7 mouse cellular contexts compared by ENCODE assay signal in genomic region chr13:51314541-51314977, GRCm38 (mm10).
DNase-seq lines count a peak whose midpoint lies in the region; ATAC-seq and TF ChIP-seq lines count a peak whose summit lies in the region.

No protein-coding gene starts in this region.

- peak; percentile 95 for DNase-seq in NIH3T3 (ENCODE audit: low read depth)
- DNase-seq in gastrocnemius, postnatal 14 days: peak; percentile 70
- DNase-seq in lung, postnatal 0 days (ENCODE audit: low spot score): peak; percentile 79

- H3K27me3 ChIP-seq in hindbrain, embryonic 15.5 days: no peaks in the 10 kb centered on the region
- H3K27me3 ChIP-seq in lung, postnatal 0 days (replicated peaks; ENCODE audit: insufficient read depth, low read length): no peaks in the 10 kb centered on the region
- H3K27me3 ChIP-seq in stomach, embryonic 14.5 days (ENCODE audit: control insufficient read depth, insufficient read depth, low read length): no peaks in the 10 kb centered on the region

- no peak overlapping the region for H3K4me3 ChIP-seq in brown adipose tissue, adult 24 weeks (ENCODE audit: insufficient read depth, low read depth, low read length)
- H3K4me3 ChIP-seq in hindbrain, embryonic 15.5 days: no peak overlapping the region
- H3K4me3 ChIP-seq in lung, postnatal 0 days (ENCODE audit: low read depth, low read length): no peak overlapping the region
- H3K4me3 ChIP-seq in stomach, embryonic 14.5 days (ENCODE audit: low read depth, low read length): no peak overlapping the region

- peak; percentile 7; the same call in 1 of the 2 replicates for TF ChIP-seq CTCF in lung, postnatal 0 days (IDR thresholded peaks at IDR 0.05)

- H3K4me2 ChIP-seq in hindbrain, embryonic 15.5 days: no peak overlapping the region
- H3K4me2 ChIP-seq in lung, postnatal 0 days (replicated peaks; ENCODE audit: low read depth, low read length): no peak overlapping the region
- no peak overlapping the region for H3K4me2 ChIP-seq in stomach, embryonic 14.5 days (replicated peaks; ENCODE audit: low read depth, low read length)

- no peaks in the 10 kb centered on the region for H3K36me3 ChIP-seq in hindbrain, embryonic 15.5 days
- H3K36me3 ChIP-seq in lung, postnatal 0 days (ENCODE audit: insufficient read depth, low read length): no peaks in the 10 kb centered on the region
- no peaks in the 10 kb centered on the region for H3K36me3 ChIP-seq in stomach, embryonic 14.5 days (ENCODE audit: control insufficient read depth, insufficient read depth, low read length)

- no peak for TF ChIP-seq EP300 in lung, postnatal 0 days (IDR thresholded peaks at IDR 0.05)

- ATAC-seq in hindbrain, embryonic 15.5 days (ENCODE audit: low FRiP score, low read depth): peak; percentile 85
- ATAC-seq in lung, postnatal 0 days: peak; percentile 62
- ATAC-seq in stomach, embryonic 14.5 days (ENCODE audit: insufficient number of reproducible peaks, insufficient read depth, low FRiP score, low read depth): peak; percentile 54; the same call in 1 of the 2 replicates
- ATAC-seq in CD4-positive, CD25-positive, alpha-beta regulatory T cell, adult 4 months: no peak

- 5% methylated on average over 5 of the region's 5 CpGs for WGBS in hindbrain, embryonic 15.5 days
- WGBS in lung, postnatal 0 days: 27% methylated on average over 5 of the region's 5 CpGs
- WGBS in stomach, embryonic 14.5 days: 8% methylated on average over 5 of the region's 5 CpGs

- intact Hi-C loops in gastrocnemius, postnatal 14 days (cut with DNase I; ENCODE audit: low total_unique reads): loop anchor here (10.0 kb wide), 2 partner anchors 90 to 110 kb away; partner anchors contain the start of gene S1pr3

- 0 out of 2 replicates have a peak, but pooled peaks cover 2% of the 10 kb centered on the region for H3K4me1 ChIP-seq in brown adipose tissue, adult 24 weeks (ENCODE audit: control insufficient read depth, insufficient read depth, insufficient read length, low read length)
- peaks cover 22% of the 10 kb centered on the region for H3K4me1 ChIP-seq in hindbrain, embryonic 15.5 days (replicated peaks)
- peaks cover 4% of the 10 kb centered on the region; the same call in 1 of the 2 replicates for H3K4me1 ChIP-seq in lung, postnatal 0 days (ENCODE audit: insufficient read depth, low read depth, low read length)
- peaks cover 39% of the 10 kb centered on the region for H3K4me1 ChIP-seq in stomach, embryonic 14.5 days (ENCODE audit: control insufficient read depth, insufficient read depth, low read length)

- no peaks in the 10 kb centered on the region for H3K9me3 ChIP-seq in hindbrain, embryonic 15.5 days
- H3K9me3 ChIP-seq in lung, postnatal 0 days (ENCODE audit: low read length): no peaks in the 10 kb centered on the region
- H3K9me3 ChIP-seq in stomach, embryonic 14.5 days (ENCODE audit: control insufficient read depth, low read depth, low read length): no peaks in the 10 kb centered on the region

- H3K9ac ChIP-seq in hindbrain, embryonic 15.5 days: no peak overlapping the region
- no peak overlapping the region for H3K9ac ChIP-seq in lung, postnatal 0 days (replicated peaks; ENCODE audit: low read depth)
- H3K9ac ChIP-seq in stomach, embryonic 14.5 days (replicated peaks; ENCODE audit: low read depth, low read length): no peak overlapping the region

- H3K27ac ChIP-seq in brown adipose tissue, adult 24 weeks (replicated peaks; ENCODE audit: low read depth, low read length): peak overlapping the region; percentile 41
- peak overlapping the region; percentile 65 for H3K27ac ChIP-seq in hindbrain, embryonic 15.5 days (replicated peaks)
- peak overlapping the region; percentile 52; the same call in 1 of the 2 replicates for H3K27ac ChIP-seq in lung, postnatal 0 days (ENCODE audit: low read length)
- H3K27ac ChIP-seq in stomach, embryonic 14.5 days (ENCODE audit: low read length): peak overlapping the region; percentile 27
